Mouse (Mus musculus) brain, embryonic 14.5 days (tissue): ENCODE measurements around the gene Card9.

ENCODE experiments used
- CTCF ChIP-seq: fragments of 200-500 bp; IDR thresholded peaks from 2 replicates; pipeline ENCODE4 v1.5.1; 2012; ENCODE audit warnings: inconsistent platforms, mild to moderate bottlenecking, moderate library complexity, borderline replicate concordance; ENCODE audit not compliant: insufficient read depth, insufficient read length; ENCODE audit errors: extremely low read depth
- POLR2A ChIP-seq: fragments of 200-500 bp; IDR thresholded peaks from 2 replicates; pipeline ENCODE4 v1.6.1; 2012; ENCODE audit warnings: mild to moderate bottlenecking, inconsistent platforms, borderline replicate concordance; ENCODE audit not compliant: poor library complexity, insufficient read depth, insufficient read length, severe bottlenecking; ENCODE audit errors: extremely low read depth

DNA sequence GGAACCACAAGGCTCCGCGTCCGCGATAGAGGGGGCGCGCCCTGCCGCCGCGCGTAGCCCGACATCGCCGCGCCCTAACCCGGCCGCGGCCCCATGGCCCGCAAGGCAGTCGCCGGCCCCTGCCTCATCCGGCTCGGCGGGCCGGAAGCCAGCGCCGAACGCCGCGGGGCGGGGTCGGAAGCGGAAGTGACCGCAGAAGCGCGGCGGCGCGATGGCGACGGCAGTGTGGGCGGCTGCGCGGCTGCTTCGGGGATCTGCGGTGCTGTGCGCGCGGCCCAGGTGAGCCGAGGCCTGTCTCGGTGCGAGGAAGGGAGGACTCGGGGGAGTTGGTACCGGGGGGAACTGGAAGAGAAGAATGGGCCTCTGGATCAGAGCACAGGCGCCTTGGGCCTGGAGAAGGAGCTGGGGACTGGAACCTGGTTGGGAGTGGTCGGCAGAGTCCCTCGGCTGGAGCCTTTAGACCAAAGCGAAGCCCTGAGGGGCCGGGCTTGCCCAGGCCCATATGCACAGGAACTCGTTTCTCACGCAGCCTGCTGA, 28.5 kb upstream of the Card9 start, which contains the start of the genes Entr1 and Pmpca:
- TF ChIP-seq CTCF (no peak), POLR2A (peak; percentile 99)
